Mouse (Mus musculus): ENCODE data around the gene Rbmx2.

Rbmx2 gene

DNA sequence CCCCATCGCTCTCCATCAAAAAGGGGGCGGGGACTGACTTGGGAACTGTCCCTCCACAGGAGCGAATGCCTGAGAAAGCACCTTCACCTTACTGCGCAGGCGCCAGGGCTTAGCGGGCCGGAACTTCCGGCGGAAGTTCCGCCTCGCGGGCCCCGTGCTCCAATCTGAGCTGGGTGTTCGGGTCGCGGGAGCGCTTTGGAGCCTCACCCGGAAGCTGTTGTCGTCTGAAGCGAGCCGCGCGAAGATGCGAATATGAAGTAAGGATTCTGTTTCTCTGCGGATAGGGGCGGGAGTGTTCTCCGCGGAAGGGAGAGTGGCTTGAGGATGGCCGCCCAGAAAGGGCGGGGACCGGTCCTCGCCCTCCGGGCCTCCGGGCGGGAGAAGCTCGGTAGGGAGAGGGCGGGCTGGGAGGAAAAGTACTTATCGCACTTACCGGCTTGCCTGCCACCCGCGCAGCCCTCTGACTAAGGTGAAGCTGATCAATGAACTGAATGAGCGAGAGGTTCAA, at the start of gene Rbmx2:
Rbmx2 (plus strand) TSS at position 141 of the 508 bp plus-strand sequence.
- DNase-seq (ENCODE audit: low spot score in 2 of 2) = peak; percentile 87 to 93

DNA sequence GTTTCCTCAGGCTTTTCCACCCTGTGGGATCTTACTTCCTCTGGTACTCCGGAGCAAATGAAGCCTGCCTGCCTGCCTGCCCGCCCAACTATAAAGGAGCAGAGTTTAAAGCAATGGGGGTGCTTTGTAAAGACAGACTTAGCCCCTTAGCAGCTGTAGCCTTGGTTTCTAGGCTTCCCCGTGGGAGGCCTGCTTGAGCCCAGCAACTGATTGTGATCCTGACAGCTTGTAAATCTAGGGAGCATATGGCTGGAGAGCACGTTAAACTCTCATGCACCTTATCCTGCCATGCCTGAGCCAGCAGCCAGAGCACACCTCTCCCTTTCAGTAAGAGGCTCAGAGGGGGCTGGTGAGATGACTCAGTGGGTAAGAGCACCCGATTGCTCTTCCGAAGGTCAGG, 28.0 kb upstream of the Rbmx2 start:
- no peak for DNase-seq (ENCODE audit: low spot score in 2 of 2)

DNA sequence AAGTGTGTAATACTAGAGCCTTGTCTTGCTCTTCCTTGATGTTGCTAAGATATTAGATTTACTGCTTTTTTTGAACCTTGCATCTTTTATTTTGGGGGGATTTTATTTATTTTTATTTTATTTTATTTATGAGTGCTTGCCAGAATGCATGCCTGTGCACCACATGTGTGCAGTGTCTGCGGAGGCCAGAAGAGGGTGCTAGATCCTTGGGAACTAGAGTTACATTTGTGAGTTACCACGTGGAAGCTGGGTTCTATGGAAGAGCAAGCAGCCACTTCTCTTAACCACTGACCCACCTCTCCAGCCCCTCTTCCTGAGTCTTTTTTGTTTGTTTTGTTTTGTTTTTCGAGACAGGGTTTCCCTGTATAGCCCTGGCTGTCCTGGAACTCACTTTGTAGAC, 25.2 kb upstream of the Rbmx2 start:
- no peak for DNase-seq (ENCODE audit: low spot score in 2 of 2)

DNA sequence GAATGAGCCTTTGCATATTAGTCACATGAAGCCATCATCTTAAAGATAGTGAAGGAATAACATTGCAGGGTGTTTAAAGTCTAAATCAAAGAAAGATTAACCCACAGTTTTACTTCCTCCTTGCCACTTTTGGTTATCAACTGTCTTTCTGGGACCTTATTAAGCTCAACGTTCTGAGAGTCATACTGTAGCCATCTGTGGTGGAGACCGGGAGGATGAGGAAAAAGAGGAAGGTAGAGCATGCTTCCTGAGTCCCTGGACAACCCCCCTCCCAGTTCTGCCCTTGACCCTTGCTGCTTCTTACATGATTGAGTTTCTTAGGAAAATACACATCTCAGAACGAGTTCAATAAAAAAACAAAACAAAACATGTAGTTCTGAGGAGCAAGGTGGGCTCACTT, 23.1 kb upstream of the Rbmx2 start:
- DNase-seq (ENCODE audit: low spot score in 2 of 2) = no peak

DNA sequence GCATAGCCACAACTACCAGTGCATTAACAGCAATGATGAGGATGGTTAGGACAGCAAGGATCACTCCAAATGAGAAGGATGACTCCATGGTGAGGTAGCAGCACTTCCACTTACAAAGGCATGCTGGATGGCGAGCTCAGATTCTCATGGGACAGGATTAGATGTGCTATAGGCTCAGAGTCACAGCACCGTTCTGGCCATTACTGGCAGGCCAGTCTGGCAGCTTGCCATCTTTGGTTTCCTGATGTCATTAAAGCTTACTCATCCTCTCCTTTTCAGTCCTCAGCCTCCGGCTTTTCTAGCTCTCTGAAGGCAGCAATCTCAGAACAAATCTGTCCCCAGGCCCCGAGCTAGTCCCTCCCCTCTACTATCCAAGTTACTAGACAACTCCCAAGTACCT, 20.6 kb upstream of the Rbmx2 start, which contains the start of gene Gpr119:
Gpr119 (minus strand) TSS at position 308 of the 400 bp plus-strand sequence.
- no peak for DNase-seq (ENCODE audit: low spot score in 2 of 2)

DNA sequence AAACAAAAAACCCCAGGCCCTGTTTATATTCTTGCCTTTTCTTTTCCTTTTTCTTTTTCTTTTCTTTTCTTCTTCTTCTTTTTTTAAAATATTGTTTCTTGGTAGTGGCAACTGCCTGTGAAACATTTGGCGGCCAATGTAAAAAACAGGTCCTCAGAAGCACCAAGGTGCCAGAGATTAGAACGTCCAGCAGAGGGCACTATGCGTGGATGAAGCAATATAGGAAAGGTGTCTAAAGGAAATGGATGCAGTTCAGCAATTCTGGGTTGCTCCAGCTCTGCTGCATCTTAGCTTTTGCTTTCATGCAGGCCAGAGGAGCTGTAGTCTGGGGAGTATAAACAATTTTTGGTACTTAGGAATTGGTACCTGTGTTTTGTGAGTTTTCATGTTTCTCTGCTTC, 11.4 kb upstream of the Rbmx2 start:
- peak; percentile 17 to 65 for DNase-seq (ENCODE audit: low spot score in 2 of 2)

DNA sequence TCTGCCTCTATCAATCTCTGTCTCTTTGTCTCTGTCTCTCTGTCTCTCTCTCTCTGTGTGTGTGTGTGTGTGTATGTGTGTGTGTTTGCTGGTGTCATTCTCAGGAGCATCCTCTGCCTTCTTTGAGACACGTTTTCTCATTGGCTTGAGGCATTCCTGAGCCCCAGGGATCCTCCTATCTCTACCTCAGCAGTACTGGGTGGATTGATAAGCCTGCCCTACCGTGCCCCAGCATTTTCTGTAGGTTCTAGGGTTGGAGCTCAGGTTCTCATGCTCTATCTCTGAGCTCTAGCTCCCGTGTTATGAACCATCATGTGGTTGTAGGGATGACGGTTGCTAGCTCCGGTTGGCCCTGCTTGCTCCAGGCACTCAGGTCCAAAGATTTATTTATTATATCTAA, 10.9 kb upstream of the Rbmx2 start:
- DNase-seq (ENCODE audit: low spot score in 2 of 2) = no peak

DNA sequence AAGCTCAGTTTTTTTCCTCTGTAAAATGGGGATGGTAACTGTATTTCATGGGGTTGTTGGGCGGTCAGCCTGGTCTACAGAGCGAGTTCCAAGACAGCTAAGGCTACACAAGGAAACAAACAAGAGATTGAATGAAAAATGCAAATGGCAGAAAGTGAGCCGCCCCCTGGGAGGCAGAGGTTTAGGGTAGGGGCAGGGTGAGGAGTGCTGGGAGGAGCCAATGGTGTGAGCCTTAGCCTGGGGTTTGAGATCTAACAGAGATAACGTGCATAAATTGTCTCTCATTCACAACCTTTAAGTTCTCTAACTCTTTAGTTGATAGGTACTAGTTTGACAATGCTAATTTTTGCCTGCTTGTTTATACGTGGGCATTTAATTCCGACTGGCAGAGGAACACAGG, 344 bp upstream of the Rbmx2 start:
- DNase-seq (ENCODE audit: low spot score in 2 of 2) = peak in 1 of 2 experiments; percentile 10

DNA sequence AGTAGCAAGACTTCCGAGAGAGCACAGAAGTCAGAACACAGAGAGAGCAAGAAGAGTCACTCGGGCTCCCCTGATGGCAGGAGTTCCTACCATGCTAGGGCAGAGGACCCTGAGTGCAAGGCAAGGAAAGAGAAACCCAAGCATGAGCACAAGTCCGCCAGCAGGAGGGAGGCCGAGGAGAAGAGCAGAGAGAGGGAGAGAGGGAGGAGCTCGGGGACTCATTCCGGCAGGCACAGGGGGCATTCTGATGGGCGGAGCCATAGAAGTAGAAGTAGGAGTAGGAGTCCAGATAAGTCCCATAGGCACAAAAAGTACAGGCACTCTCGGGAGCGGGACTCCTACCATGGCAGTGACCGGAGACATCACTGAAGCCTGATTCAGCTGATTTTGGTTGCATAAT, 14.9 kb downstream of the Rbmx2 start:
- DNase-seq (ENCODE audit: low spot score in 2 of 2) = no peak

DNA sequence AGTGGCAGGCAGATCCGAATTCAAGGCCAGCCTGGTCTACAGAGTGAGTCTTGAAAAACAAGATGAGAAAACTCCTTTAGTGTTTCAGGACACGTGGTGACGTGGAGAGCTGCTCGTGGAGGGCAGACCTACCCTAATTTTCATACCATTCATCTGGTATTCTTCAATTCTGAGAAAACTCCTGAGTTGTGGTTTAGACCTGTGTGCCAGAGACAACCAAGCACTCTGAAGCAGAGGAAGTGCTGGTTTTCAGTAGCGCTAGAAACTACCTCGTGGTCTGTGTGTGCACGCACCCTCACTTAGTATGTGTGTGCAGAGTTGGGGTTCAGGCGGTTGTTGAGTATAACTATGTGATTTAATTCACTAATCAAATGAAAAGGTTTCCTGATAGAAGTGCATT, 18.0 kb downstream of the Rbmx2 start:
- DNase-seq (ENCODE audit: low spot score in 2 of 2) = no peak

DNA sequence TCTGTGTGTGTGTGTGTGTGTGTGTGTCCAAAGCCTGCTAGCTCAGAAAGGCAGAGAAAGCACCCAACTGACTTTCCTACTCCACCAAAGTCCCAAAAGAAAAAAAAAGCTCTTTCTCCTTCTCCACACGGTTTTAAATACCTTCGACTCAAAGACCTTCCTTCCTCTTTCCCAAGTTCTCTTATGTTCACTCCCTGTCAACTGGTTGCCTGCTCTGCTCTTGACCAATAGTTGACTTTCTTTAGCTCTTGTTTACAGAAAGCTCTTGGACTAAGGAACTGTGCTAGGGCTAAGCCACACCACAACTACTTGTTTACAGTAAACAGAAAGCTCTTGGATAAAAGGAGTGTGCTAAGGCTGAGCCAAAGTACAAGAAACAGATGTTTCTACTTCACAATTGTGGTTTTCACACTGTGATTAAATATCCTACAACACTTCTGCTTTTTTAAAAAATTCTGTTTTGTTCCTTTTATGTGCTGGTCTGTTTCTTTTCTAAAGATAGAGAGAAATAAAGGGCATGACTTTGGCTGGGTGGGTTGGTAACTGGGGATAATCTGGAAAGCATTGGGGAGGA, 60.0 kb downstream of the Rbmx2 start:
- no peak for DNase-seq (ENCODE audit: low spot score in 2 of 2)
